Mouse (Mus musculus) brain, embryonic 14.5 days (tissue): ENCODE data around the gene Atp5b.

ENCODE experiments used
- CTCF ChIP-seq: fragments of 200-500 bp; IDR thresholded peaks from 2 replicates; pipeline ENCODE4 v1.5.1; 2012; ENCODE audit warnings: inconsistent platforms, mild to moderate bottlenecking, moderate library complexity, borderline replicate concordance; ENCODE audit not compliant: insufficient read depth, insufficient read length; ENCODE audit errors: extremely low read depth
- POLR2A ChIP-seq: fragments of 200-500 bp; IDR thresholded peaks from 2 replicates; pipeline ENCODE4 v1.6.1; 2012; ENCODE audit warnings: mild to moderate bottlenecking, inconsistent platforms, borderline replicate concordance; ENCODE audit not compliant: poor library complexity, insufficient read depth, insufficient read length, severe bottlenecking; ENCODE audit errors: extremely low read depth

DNA sequence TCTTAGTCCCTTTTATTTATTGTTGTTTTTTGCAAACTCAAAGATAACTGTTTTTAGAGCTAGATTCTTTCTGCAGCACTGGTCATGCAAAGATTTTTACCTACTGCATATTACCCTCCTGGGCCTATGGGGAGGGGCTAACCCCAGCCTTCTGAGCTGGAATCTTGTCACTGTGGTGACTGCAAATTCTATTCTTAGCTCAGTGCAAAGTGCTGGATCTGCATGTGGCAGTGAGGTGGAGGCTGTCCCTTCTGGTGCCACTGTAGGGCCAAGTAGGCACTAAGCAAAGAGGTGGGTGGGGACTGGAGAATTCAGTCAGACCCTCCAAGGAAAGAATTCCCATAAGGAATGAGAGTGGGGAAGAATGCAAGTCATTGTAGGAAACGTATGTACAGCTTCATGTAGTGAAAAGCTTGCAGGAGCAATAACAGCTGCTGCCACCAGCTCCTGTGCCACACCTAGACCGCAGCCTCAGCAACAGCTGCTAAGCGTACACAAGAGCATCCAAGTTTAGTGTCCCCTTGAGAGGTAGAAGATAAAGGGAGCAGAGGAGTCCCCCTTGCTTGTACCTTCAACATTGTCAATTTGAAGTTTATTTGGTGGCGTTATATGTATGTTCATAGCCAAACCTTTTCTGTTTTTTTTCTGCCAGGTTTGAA lies 27.2 kb downstream of the Atp5b start:
- TF ChIP-seq CTCF (no peak), POLR2A (no peak)
